Mouse (Mus musculus) hindbrain, embryonic 14.5 days (tissue): ENCODE measurements at regions not wholly inside any gene's neighbourhood (a gene's known extent, or its start where the extent isn't known, plus 50 kb on each side); places are given as distances from the start of the nearest gene placed in this dataset.

Experiments
- ATAC-seq: fragments of 200-750 bp; cut with Nextera tagmentation; 2 replicates; pipeline ENCODE4 v1.8.0; 2017; ENCODE audit warnings: moderate number of reproducible peaks, mild to moderate bottlenecking, moderate TSS enrichment, moderate library complexity; ENCODE audit not compliant: low FRiP score
- DNase-seq: peaks from one replicate; pipeline ENCODE4 v3.0.0-alpha.2; 2015; ENCODE audit warnings: low spot score
- H3K27ac ChIP-seq: fragments of 300-500 bp; sonication (generic); 2 replicates; pipeline ENCODE4 v1.5.1; 2014; ENCODE audit warnings: mild to moderate bottlenecking, moderate library complexity
- H3K27me3 ChIP-seq: fragments of 300-500 bp; sonication (generic); 2 replicates; pipeline ENCODE4 v1.6.1; 2014; ENCODE audit warnings: mild to moderate bottlenecking, low read length, mixed read lengths; ENCODE audit not compliant: control insufficient read depth, insufficient read depth
- H3K36me3 ChIP-seq: fragments of 300-500 bp; sonication (generic); replicated peaks from 2 replicates; pipeline ENCODE4 v1.6.1; 2014; ENCODE audit not compliant: control insufficient read depth, insufficient read depth
- H3K4me1 ChIP-seq: fragments of 300-500 bp; sonication (generic); replicated peaks from 2 replicates; pipeline ENCODE4 v1.6.1; 2014; ENCODE audit warnings: antibody characterized with exemption, low read length, mixed read lengths; ENCODE audit not compliant: control insufficient read depth, insufficient read depth
- H3K4me2 ChIP-seq: fragments of 300-500 bp; sonication (generic); replicated peaks from 2 replicates; pipeline ENCODE4 v1.6.1; 2014; ENCODE audit warnings: mild to moderate bottlenecking, moderate library complexity
- H3K4me3 ChIP-seq: fragments of 300-500 bp; sonication (generic); replicated peaks from 2 replicates; pipeline ENCODE4 v1.5.1; 2014; ENCODE audit warnings: mild to moderate bottlenecking, low read length
- H3K9ac ChIP-seq: fragments of 300-500 bp; sonication (generic); 2 replicates; pipeline ENCODE4 v1.6.1; 2014
- H3K9me3 ChIP-seq: fragments of 300-500 bp; sonication (generic); 2 replicates; pipeline ENCODE4 v1.6.1; 2016; ENCODE audit warnings: low read length; ENCODE audit not compliant: control insufficient read depth
- WGBS: fragments of 180-500 bp; shearing (Covaris S2); extraction: QIAGEN DNeasy Blood & Tissue Kit; methylation state at CpG from one replicate; pipeline ENCODE4 v1.1.7; 2014; 5-methylcytosine and 5-hydroxymethylcytosine counted together

- no peaks in the 10 kb centered on the region for H3K9me3 ChIP-seq
- DNase-seq = no peak
- no peaks in the 10 kb centered on the region for H3K36me3 ChIP-seq
- ATAC-seq = no peak
- 86% methylated on average over 6 of the region's 6 CpGs for WGBS
- no peak overlapping the region for H3K9ac ChIP-seq
- no peak overlapping the region for H3K4me2 ChIP-seq
- H3K27ac ChIP-seq = no peak overlapping the region
- H3K27me3 ChIP-seq = no peaks in the 10 kb centered on the region
- no peak overlapping the region for H3K4me3 ChIP-seq
- no peaks in the 10 kb centered on the region for H3K4me1 ChIP-seq
These were observed 181.8 kb upstream of the Nectin1 start for GRCm38 (mm10) chr9:43562016-43562415.

GRCm38 (mm10) chr9:43564239-43564906 is 179.4 kb upstream of the Nectin1 start:
- DNase-seq (no peak), ATAC-seq (no peak)
- Histone ChIP-seq H3K27me3 (no peaks in the 10 kb centered on the region), H3K4me1 (no peaks in the 10 kb centered on the region), H3K9me3 (no peaks in the 10 kb centered on the region), H3K36me3 (no peaks in the 10 kb centered on the region), H3K9ac (no peak overlapping the region), H3K4me3 (no peak overlapping the region), H3K4me2 (no peak overlapping the region), H3K27ac (no peak overlapping the region)
- 37% methylated on average over 22 of the region's 22 CpGs for WGBS

- ATAC-seq (no peak), DNase-seq (no peak)
- Histone ChIP-seq H3K9ac (no peak overlapping the region), H3K4me2 (no peak overlapping the region), H3K4me1 (no peaks in the 10 kb centered on the region), H3K9me3 (no peaks in the 10 kb centered on the region), H3K27me3 (no peaks in the 10 kb centered on the region), H3K4me3 (no peak overlapping the region), H3K36me3 (no peaks in the 10 kb centered on the region), H3K27ac (no peak overlapping the region)
- WGBS = 61% methylated on average over 4 of the region's 4 CpGs
These were observed 174.9 kb upstream of the Nectin1 start for GRCm38 (mm10) chr9:43568851-43569250.

GRCm38 (mm10) chr9:43571086-43571485 is 172.7 kb upstream of the Nectin1 start:
- no peak overlapping the region for H3K27ac ChIP-seq
- H3K4me1 ChIP-seq = no peaks in the 10 kb centered on the region
- H3K9me3 ChIP-seq = no peaks in the 10 kb centered on the region
- no peak overlapping the region for H3K9ac ChIP-seq
- H3K4me2 ChIP-seq = no peak overlapping the region
- ATAC-seq = no peak
- H3K27me3 ChIP-seq = no peaks in the 10 kb centered on the region
- no peak overlapping the region for H3K4me3 ChIP-seq
- WGBS = 89% methylated on average over 6 of the region's 6 CpGs
- no peaks in the 10 kb centered on the region for H3K36me3 ChIP-seq
- no peak for DNase-seq

- Histone ChIP-seq H3K36me3 (no peaks in the 10 kb centered on the region), H3K9ac (no peak overlapping the region), H3K27me3 (no peaks in the 10 kb centered on the region), H3K4me3 (no peak overlapping the region), H3K9me3 (no peaks in the 10 kb centered on the region), H3K27ac (no peak overlapping the region), H3K4me2 (no peak overlapping the region), H3K4me1 (no peaks in the 10 kb centered on the region)
- no peak for ATAC-seq
- 94% methylated on average over 6 of the region's 6 CpGs for WGBS
- DNase-seq = no peak
These were observed 168.1 kb upstream of the Nectin1 start for GRCm38 (mm10) chr9:43575659-43576058.

GRCm38 (mm10) chr9:43580653-43581052 is 163.1 kb upstream of the Nectin1 start:
- H3K9ac ChIP-seq = no peak overlapping the region
- H3K4me2 ChIP-seq = no peak overlapping the region
- H3K27ac ChIP-seq = no peak overlapping the region
- 34% methylated on average over 6 of the region's 6 CpGs for WGBS
- DNase-seq (no peak), ATAC-seq (no peak)
- no peaks in the 10 kb centered on the region for H3K9me3 ChIP-seq
- no peaks in the 10 kb centered on the region for H3K4me1 ChIP-seq
- H3K36me3 ChIP-seq = no peaks in the 10 kb centered on the region
- no peaks in the 10 kb centered on the region for H3K27me3 ChIP-seq
- no peak overlapping the region for H3K4me3 ChIP-seq

GRCm38 (mm10) chr9:43585616-43586015 is 158.2 kb upstream of the Nectin1 start:
- Histone ChIP-seq H3K36me3 (no peaks in the 10 kb centered on the region), H3K4me1 (no peaks in the 10 kb centered on the region), H3K27ac (no peak overlapping the region), H3K27me3 (no peaks in the 10 kb centered on the region), H3K4me3 (no peak overlapping the region), H3K4me2 (no peak overlapping the region), H3K9ac (no peak overlapping the region), H3K9me3 (no peaks in the 10 kb centered on the region)
- ATAC-seq (no peak), DNase-seq (no peak)
- WGBS = 67% methylated on average over 6 of the region's 6 CpGs

- Histone ChIP-seq H3K9ac (no peak overlapping the region), H3K36me3 (no peaks in the 10 kb centered on the region), H3K4me3 (no peak overlapping the region), H3K4me2 (no peak overlapping the region), H3K4me1 (no peaks in the 10 kb centered on the region), H3K27me3 (no peaks in the 10 kb centered on the region), H3K27ac (no peak overlapping the region), H3K9me3 (no peaks in the 10 kb centered on the region)
- no peak for ATAC-seq
- WGBS = 72% methylated on average over 6 of the region's 6 CpGs
- DNase-seq = no peak
These were observed 150.5 kb upstream of the Nectin1 start for GRCm38 (mm10) chr9:43593236-43593635.

- DNase-seq = no peak
- no peaks in the 10 kb centered on the region for H3K27me3 ChIP-seq
- no peak overlapping the region for H3K9ac ChIP-seq
- H3K4me3 ChIP-seq = no peak overlapping the region
- 90% methylated on average over 3 of the region's 3 CpGs for WGBS
- ATAC-seq = no peak
- no peaks in the 10 kb centered on the region for H3K36me3 ChIP-seq
- no peaks in the 10 kb centered on the region for H3K9me3 ChIP-seq
- H3K27ac ChIP-seq = no peak overlapping the region
- no peaks in the 10 kb centered on the region for H3K4me1 ChIP-seq
- no peak overlapping the region for H3K4me2 ChIP-seq
These were observed 149.0 kb upstream of the Nectin1 start for GRCm38 (mm10) chr9:43594814-43595213.

- Histone ChIP-seq H3K27ac (no peak overlapping the region), H3K9me3 (no peaks in the 10 kb centered on the region), H3K36me3 (no peaks in the 10 kb centered on the region), H3K4me3 (no peak overlapping the region), H3K27me3 (no peaks in the 10 kb centered on the region), H3K4me1 (no peaks in the 10 kb centered on the region), H3K9ac (no peak overlapping the region), H3K4me2 (no peak overlapping the region)
- DNase-seq (no peak), ATAC-seq (no peak)
- WGBS = 79% methylated on average over 4 of the region's 4 CpGs
These were observed 148.3 kb upstream of the Nectin1 start for GRCm38 (mm10) chr9:43595461-43595860.
